ENCODE assay signal across 8 mouse cellular contexts in the genomic region with DNA sequence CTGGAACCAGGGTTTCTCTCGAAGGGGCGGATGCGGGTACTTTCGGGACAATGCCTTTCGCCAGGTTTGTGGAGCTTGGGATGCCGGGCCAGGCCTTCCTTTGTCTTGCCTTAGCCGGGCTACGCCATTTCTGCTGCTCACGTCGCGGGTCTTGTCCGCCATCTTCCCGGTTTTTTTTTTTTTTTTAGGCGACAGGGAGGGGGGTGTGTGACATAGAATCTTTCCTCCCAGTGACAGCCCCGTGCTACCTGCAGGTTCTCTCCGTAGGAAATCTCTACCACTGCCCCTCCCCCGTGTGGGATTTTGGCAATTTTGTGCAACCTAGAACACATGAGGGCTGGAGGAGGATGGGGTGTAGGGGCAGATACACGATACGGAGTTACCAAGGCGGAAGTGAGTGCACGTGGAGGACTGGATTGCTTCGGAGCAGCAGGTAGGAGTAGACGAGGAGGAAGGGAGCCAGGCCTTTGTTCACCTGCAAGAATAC. TPM values are rescaled to one million over a fixed set of nuclear protein-coding genes. Genes with fewer than 3 reads are reported as not detected.
DNase-seq lines count a peak whose midpoint lies in the region; ATAC-seq lines count a peak whose summit lies in the region.

No protein-coding gene starts in this region.

- H3K9ac ChIP-seq in heart, embryonic 14.5 days (ENCODE audit: low read length) = peak overlapping the region; percentile 97
- peak overlapping the region; percentile 95 for H3K9ac ChIP-seq in limb, embryonic 12.5 days (replicated peaks)
- peak overlapping the region; percentile 96 for H3K9ac ChIP-seq in midbrain, embryonic 16.5 days (ENCODE audit: low read depth, low read length)

- no peak for ATAC-seq in heart, embryonic 14.5 days (ENCODE audit: insufficient number of reproducible peaks, insufficient read depth, low FRiP score, low read depth)
- ATAC-seq in limb, embryonic 12.5 days (ENCODE audit: insufficient number of reproducible peaks, insufficient read depth, low FRiP score, low TSS enrichment, low read depth) = peak; percentile 11; the same call in 1 of the 2 replicates
- ATAC-seq in midbrain, embryonic 16.5 days = peak; percentile 41

- WGBS in heart, embryonic 14.5 days = under 1% methylated on average over 23 of the region's 23 CpGs
- WGBS in limb, embryonic 12.5 days = under 1% methylated on average over 22 of the region's 23 CpGs
- under 1% methylated on average over 23 of the region's 23 CpGs for WGBS in midbrain, embryonic 16.5 days

- peak overlapping the region; percentile 86 to 88 for H3K27ac ChIP-seq in heart, embryonic 14.5 days (replicated peaks in 1 of 2; ENCODE audit: control insufficient read depth in 1 of 2, insufficient read depth in 1 of 2, low read depth in 2 of 2, low read length in 2 of 2)
- peak overlapping the region; percentile 95 for H3K27ac ChIP-seq in limb, embryonic 12.5 days
- peak overlapping the region; percentile 98 for H3K27ac ChIP-seq in midbrain, embryonic 16.5 days (ENCODE audit: low read length)

- peak overlapping the region; percentile 92 for H3K4me2 ChIP-seq in heart, embryonic 14.5 days (ENCODE audit: low read length)
- H3K4me2 ChIP-seq in limb, embryonic 12.5 days = peak overlapping the region; percentile 83
- H3K4me2 ChIP-seq in midbrain, embryonic 16.5 days (ENCODE audit: low read length) = peak overlapping the region; percentile 77

- H3K4me3 ChIP-seq in heart, embryonic 14.5 days (ENCODE audit: control insufficient read depth in 1 of 2, insufficient read depth in 1 of 2, low read depth in 1 of 2, low read length in 2 of 2) = peak overlapping the region; percentile 84 to 97
- peak overlapping the region; percentile 85 for H3K4me3 ChIP-seq in limb, embryonic 12.5 days (replicated peaks)
- H3K4me3 ChIP-seq in midbrain, embryonic 16.5 days (ENCODE audit: low read depth, low read length) = peak overlapping the region; percentile 87

- H3K27me3 ChIP-seq in heart, embryonic 14.5 days (ENCODE audit: control insufficient read depth, insufficient read depth, low read length) = no peaks in the 10 kb centered on the region
- H3K27me3 ChIP-seq in limb, embryonic 12.5 days = no peaks in the 10 kb centered on the region
- no peaks in the 10 kb centered on the region for H3K27me3 ChIP-seq in midbrain, embryonic 16.5 days (ENCODE audit: control insufficient read depth, insufficient read depth, low read depth, low read length)

- H3K4me1 ChIP-seq in heart, embryonic 14.5 days (ENCODE audit: control insufficient read depth in 2 of 2, insufficient read depth in 2 of 2, low read length in 2 of 2) = peaks cover 3 to 16% of the 10 kb centered on the region in 2 experiments; a peak in 3 of 4 replicates
- H3K4me1 ChIP-seq in limb, embryonic 12.5 days (replicated peaks) = peaks cover 16% of the 10 kb centered on the region
- peaks cover 16% of the 10 kb centered on the region for H3K4me1 ChIP-seq in midbrain, embryonic 16.5 days (ENCODE audit: control insufficient read depth, insufficient read depth, low read length)

- DNase-seq in kidney, adult 11 months = peak; percentile 50
- no peak for DNase-seq in kidney, postnatal 14 days
- DNase-seq in ES-CJ7 (ENCODE audit: low read depth, low spot score) = peak; percentile 74
- DNase-seq in embryo, embryonic 10 days (ENCODE audit: low spot score) = peak; percentile 43
- peak; percentile 66 for DNase-seq in thymus, postnatal 14 days

- H3K36me3 ChIP-seq in heart, embryonic 14.5 days (ENCODE audit: control insufficient read depth, insufficient read depth, low read length) = peaks cover 39% of the 10 kb centered on the region
- peaks cover 41% of the 10 kb centered on the region for H3K36me3 ChIP-seq in limb, embryonic 12.5 days
- H3K36me3 ChIP-seq in midbrain, embryonic 16.5 days (ENCODE audit: control insufficient read depth, insufficient read depth, low read length) = peaks cover 6% of the 10 kb centered on the region

- H3K9me3 ChIP-seq in heart, embryonic 14.5 days (ENCODE audit: control insufficient read depth, low read length) = no peaks in the 10 kb centered on the region
- no peaks in the 10 kb centered on the region for H3K9me3 ChIP-seq in limb, embryonic 12.5 days
- H3K9me3 ChIP-seq in midbrain, embryonic 16.5 days (replicated peaks; ENCODE audit: control insufficient read depth, low read length, poor library complexity, severe bottlenecking) = no peaks in the 10 kb centered on the region

RNA-seq across cellular contexts. Expression of gene 2410002F23Rik, which starts 0.5 kb away (rescaled TPM):
- 54.8 and 62.7 TPM in 2 replicates for polyA plus RNA-seq in heart, embryonic 14.5 days (2014; fragmentation: Nextera tagmentation; extraction: Ambion mirVana)
- 209 and 214 TPM in 2 replicates for polyA plus RNA-seq in limb, embryonic 12.5 days (2016; fragmentation: Nextera tagmentation; extraction: Ambion mirVana)
- polyA plus RNA-seq in midbrain, embryonic 16.5 days (2015; fragmentation: Nextera tagmentation; extraction: Ambion mirVana) = 225 and 237 TPM in 2 replicates

RNA-seq across cellular contexts. Expression of gene 1700028J19Rik, which starts 0.5 kb away (rescaled TPM):
- polyA plus RNA-seq in heart, embryonic 14.5 days (2014; fragmentation: Nextera tagmentation; extraction: Ambion mirVana) = 1.1 and 1.6 TPM in 2 replicates
- 0.76 and 0.87 TPM in 2 replicates for polyA plus RNA-seq in limb, embryonic 12.5 days (2016; fragmentation: Nextera tagmentation; extraction: Ambion mirVana)
- 1.1 and 1.5 TPM in 2 replicates for polyA plus RNA-seq in midbrain, embryonic 16.5 days (2015; fragmentation: Nextera tagmentation; extraction: Ambion mirVana)

RNA-seq across cellular contexts. Expression of gene Acp4, which starts 10.2 kb away (rescaled TPM):
- polyA plus RNA-seq in heart, embryonic 14.5 days (2014; fragmentation: Nextera tagmentation; extraction: Ambion mirVana) = not detected in 2 replicates
- 0.28 TPM in 1 of 2 replicates, not detected in the other for polyA plus RNA-seq in limb, embryonic 12.5 days (2016; fragmentation: Nextera tagmentation; extraction: Ambion mirVana)
- 0.14 TPM in 1 of 2 replicates, not detected in the other for polyA plus RNA-seq in midbrain, embryonic 16.5 days (2015; fragmentation: Nextera tagmentation; extraction: Ambion mirVana)

RNA-seq across cellular contexts. Expression of gene Gm36864, which starts 11.1 kb away (rescaled TPM):
- polyA plus RNA-seq in heart, embryonic 14.5 days (2014; fragmentation: Nextera tagmentation; extraction: Ambion mirVana) = not detected in 2 replicates
- 0.14 TPM in 1 of 2 replicates, not detected in the other for polyA plus RNA-seq in limb, embryonic 12.5 days (2016; fragmentation: Nextera tagmentation; extraction: Ambion mirVana)
- not detected in 2 replicates for polyA plus RNA-seq in midbrain, embryonic 16.5 days (2015; fragmentation: Nextera tagmentation; extraction: Ambion mirVana)

RNA-seq across cellular contexts. Expression of gene Gm15517, which starts 14.2 kb away (rescaled TPM):
- polyA plus RNA-seq in heart, embryonic 14.5 days (2014; fragmentation: Nextera tagmentation; extraction: Ambion mirVana) = not detected in 2 replicates
- polyA plus RNA-seq in limb, embryonic 12.5 days (2016; fragmentation: Nextera tagmentation; extraction: Ambion mirVana) = not detected in 2 replicates
- polyA plus RNA-seq in midbrain, embryonic 16.5 days (2015; fragmentation: Nextera tagmentation; extraction: Ambion mirVana) = not detected in 2 replicates
